Mouse (Mus musculus) brain, adult 2 months (tissue): ENCODE measurements around the gene Rrp7a.

Experiments
- DNase-seq: peaks from one replicate; pipeline ENCODE4 v3.0.0; 2011; ENCODE audit warnings: low read depth, low spot score

Gene Rrp7a

GRCm38 (mm10) chr15:83111874-83112273, 10.7 kb downstream of the Rrp7a start:
- DNase-seq, result no peak

GRCm38 (mm10) chr15:83111290-83111689, 11.3 kb downstream of the Rrp7a start:
- DNase-seq, result no peak

DNA sequence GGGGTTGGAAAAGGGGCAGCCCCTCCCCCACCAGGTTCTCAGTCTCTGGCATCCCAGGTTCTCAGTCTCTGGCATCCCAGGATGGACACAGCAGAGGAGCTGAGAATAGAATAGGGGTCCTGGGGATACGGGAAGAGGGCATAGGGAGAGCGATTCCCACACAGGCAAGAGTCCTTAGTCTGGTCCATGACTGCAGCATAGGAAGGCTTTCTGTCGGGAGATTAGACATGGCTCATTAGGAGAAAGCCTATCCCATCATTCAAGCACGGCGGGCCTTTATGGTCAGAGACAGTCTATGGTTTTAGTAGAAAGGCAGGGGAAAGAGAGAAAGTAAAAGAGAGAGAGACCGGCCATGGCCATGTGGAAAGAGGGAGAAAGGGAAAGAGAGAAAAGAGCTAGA, 14.8 kb downstream of the Rrp7a start:
- DNase-seq, result no peak

- DNase-seq, result no peak
These were observed 16.2 kb downstream of the Rrp7a start for GRCm38 (mm10) chr15:83106426-83106825.

DNA sequence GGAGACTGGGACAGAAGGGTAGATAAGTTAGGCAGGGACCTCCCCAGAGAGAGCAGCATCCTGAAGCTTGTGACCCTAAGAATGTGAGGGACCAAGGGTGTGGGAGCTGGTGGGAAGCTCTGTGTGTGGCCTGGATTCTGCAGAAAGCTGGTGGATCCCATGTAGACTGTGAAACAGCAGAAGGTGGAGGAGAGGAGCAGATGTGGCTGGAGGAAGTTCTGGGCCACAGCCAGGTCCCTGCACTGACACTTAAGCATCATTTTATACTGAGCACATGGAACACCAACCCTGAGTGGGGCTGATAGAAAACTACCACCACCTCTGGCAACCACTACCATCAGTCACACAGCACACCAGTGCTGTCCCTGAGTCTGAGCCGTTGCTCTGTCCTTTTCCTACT, 19.5 kb downstream of the Rrp7a start:
- peak; percentile 56 for DNase-seq

- DNase-seq, result no peak
These were observed 22.3 kb downstream of the Rrp7a start for GRCm38 (mm10) chr15:83100332-83100662.

GRCm38 (mm10) chr15:83099533-83100331, 22.9 kb downstream of the Rrp7a start:
- peak; percentile 44 for DNase-seq

GRCm38 (mm10) chr15:83095950-83096349, 26.7 kb downstream of the Rrp7a start:
- no peak for DNase-seq

DNA sequence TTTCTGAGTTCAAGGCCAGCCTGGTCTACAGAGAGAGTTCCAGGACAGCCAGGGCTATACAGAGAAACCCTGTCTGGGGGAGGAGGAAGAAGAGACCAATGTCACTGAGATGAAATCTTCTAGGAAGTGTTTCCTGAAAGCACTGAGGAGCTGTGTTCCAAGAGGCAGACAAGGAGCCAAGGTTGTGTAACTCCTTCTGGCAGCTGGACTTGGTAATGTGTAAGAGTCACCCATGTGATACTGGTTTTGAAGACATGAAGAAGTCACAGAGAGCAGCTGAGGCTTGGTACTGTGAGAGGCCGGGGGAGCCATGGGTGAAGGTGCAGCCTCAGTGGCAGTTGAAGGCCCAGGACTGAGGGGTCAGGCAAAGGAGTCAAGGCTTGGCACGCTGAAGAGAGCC, 28.9 kb downstream of the Rrp7a start:
- no peak for DNase-seq

DNA sequence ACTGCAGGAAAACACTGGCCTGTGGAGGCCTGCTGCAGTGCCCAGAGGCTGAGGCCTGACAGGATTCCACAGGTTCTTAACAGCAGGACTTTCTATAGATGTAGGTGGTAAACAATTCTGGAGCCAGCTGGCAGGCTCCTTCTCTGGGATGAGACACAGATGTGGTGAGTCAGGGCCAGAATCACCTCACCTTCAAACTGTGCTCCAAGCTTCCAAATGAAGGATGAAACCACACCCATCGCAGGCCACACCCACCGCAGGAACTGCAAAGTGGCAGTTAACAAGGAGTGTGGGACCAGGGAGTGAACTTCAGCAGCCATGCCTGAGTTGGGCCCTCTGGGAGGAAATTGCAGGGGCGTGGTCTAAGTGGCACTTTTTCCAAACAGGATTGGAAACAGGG, 31.7 kb downstream of the Rrp7a start:
- no peak for DNase-seq

- no peak for DNase-seq
These were observed 33.3 kb downstream of the Rrp7a start, which contains the start of gene Serhl for GRCm38 (mm10) chr15:83089429-83089605. TSS of gene Serhl (plus strand) at chr15:83089506.

DNA sequence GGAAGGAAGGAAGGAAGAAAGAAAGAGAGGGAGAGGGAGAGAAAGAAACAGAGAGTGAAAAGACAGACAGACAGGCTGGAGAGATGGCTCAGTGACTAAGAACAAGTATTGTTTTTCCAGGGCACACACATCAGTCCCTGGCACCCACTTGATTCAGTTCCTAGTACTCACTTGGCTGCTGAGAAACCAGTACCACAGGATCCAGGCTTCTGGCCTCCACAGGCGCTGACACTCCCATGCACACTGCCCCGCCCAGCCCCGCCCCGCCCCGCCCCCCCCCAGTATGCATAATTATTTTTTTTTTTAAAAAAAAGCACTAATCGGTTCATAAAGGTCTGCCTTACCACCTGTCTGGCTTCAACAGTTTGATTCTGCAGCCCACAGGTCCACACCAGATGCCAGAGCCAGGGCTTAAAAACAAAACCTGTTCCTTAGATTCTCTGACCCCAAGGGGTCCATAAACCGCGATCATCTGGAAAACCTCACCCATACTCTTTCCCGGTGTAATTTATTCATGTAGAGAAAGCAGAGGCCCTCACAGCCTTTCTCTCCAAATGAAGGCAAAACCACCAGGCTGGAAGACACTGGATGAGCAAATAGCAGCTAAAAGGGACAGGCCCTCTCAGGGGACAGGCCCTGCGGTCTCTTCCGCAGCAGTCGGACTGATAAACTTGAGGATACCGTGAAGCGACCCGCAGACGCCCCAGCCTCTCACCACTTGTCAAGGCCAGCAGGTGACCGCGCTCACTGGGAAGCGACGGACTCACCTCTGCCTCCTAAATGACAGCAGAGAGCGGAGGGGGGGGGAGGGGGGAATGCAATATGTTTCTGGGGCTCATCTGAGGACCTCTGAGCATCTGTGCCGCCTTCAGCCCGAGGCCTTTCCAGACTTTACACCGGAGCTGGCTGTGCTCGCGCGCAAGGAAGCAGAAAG, 33.8 kb downstream of the Rrp7a start:
- no peak for DNase-seq

GRCm38 (mm10) chr15:83086636-83087328, 35.8 kb downstream of the Rrp7a start:
- no peak for DNase-seq

DNA sequence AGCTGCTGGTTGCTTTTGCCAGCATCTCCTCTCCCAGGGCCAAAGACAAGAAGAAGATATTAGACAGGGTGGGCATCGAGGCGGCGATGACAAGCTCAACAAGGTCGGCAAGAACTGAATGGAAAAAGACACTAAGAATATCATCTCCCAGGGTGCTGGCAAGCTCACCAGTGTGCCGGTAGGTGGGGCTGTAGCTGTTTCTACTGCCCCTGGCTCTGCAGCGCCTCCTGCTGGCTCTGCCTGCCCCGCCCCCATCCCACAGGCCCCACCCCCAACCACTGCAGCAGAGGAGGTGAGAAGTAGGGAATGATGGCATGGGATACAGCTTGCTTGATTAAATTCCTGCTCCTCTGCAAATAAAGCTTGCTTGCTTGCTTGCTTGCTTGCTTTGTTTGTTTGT, 36.7 kb downstream of the Rrp7a start:
- DNase-seq, result peak; percentile 42

- DNase-seq, result peak; percentile 61
These were observed 38.5 kb downstream of the Rrp7a start for GRCm38 (mm10) chr15:83084022-83084640.

GRCm38 (mm10) chr15:83083530-83083929, 39.1 kb downstream of the Rrp7a start:
- peak; percentile 56 for DNase-seq

GRCm38 (mm10) chr15:83075607-83076525, 46.7 kb downstream of the Rrp7a start:
- no peak for DNase-seq

DNA sequence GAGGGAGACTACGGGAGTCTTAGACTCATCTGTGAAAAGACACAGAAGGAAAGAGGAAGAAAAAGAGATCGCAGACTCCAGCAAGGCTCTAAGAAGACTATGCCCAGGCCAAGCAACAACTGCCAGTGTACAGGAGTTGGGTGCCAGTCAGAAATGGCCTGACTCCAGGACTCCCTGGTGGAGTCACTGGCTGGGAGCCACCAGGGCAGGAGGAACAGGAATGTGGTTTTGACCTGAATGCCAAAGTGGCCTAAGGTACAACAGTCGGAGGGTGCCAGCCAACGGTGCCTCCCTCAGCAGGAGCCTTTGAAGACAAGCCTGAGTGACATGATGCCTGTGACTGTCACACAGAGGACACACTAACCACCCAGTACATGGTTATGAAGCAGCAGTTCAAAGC, 48.4 kb downstream of the Rrp7a start:
- no peak for DNase-seq

DNA sequence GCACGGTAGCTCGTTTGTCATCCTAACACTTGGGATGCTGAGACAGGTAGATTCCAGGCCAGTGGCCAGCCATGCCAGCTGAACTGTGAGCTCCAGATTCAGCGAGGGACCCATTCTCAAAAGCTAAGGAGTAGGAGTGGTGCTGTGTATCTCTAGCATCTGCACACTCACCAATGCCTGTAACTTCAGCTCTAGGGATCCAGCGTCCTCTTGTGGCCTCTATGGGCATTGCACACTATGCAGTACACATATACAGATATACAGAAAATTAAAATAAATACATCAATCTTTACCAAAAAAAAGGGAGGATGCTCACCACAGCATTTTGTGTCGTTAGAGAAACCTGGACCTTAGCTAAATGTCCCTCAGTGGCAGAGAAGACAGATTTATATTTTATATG, 50.8 kb downstream of the Rrp7a start:
- DNase-seq, result no peak

DNA sequence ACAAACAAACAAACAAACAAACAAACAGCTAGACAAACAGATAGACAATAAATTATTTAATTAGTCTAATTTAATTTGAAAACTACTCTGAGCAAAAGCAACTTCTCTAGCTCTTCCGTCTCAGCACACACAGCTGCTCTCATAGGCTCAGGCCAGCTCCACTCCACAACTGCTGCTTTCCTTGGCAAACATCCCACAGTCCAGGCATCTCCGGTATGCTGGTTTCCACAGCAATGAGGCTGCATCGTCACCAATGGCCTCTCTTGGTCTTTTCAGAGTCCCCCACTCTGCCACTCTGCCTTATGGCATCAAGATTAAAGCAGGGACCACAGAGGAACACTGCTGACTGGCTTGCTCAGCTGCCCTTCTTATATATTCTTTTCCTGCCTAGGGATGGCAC, 51.7 kb downstream of the Rrp7a start:
- no peak for DNase-seq

- DNase-seq, result no peak
These were observed 54.3 kb downstream of the Rrp7a start for GRCm38 (mm10) chr15:83068270-83068669.
